Mouse (Mus musculus) cortical plate, adult 2 months (tissue): ENCODE data around the gene Ablim1.

Source experiments
- CTCF ChIP-seq: fragments of 200-500 bp; IDR thresholded peaks from 2 replicates; pipeline ENCODE4 v1.5.1; 2011; ENCODE audit warnings: mild to moderate bottlenecking, control low read depth, low read length; ENCODE audit not compliant: insufficient read depth; ENCODE audit errors: extremely low read depth
- POLR2A ChIP-seq: fragments of 200-500 bp; IDR thresholded peaks from 2 replicates; pipeline ENCODE4 v1.6.1; 2011; ENCODE audit warnings: mild to moderate bottlenecking, low read length, control low read depth; ENCODE audit not compliant: insufficient read depth; ENCODE audit errors: extremely low read depth

DNA sequence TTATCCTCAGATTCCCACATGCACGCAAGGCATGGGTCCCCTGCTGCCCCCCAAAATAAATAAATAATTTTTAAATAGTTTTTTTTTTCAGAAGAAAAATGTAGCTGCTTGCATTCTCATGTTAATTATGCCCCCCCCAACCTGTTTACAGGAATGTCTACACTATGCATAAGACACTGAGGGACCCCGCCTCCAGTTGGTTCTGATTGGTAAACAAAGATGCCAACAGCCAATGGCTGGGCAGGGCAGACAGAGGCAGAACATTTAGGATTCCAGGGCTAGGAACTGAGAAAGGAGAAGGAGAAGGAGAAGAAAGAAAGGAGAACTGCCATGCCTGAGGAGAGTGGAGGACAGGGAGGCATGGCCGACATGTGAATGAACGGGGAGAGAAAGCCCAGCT lies 18.6 kb upstream of the Ablim1 start:
- TF ChIP-seq CTCF (no peak), POLR2A (no peak)
